Mouse (Mus musculus) liver, postnatal 0 days (tissue): ENCODE data around the gene Rcan1.

Experiments
- CTCF ChIP-seq: sonication (generic); IDR thresholded peaks from 2 replicates; pipeline ENCODE4 v1.5.1; 2016; ENCODE audit warnings: antibody characterized with exemption, low read depth
- EP300 ChIP-seq: IDR thresholded peaks from 2 replicates; pipeline ENCODE4 v1.6.1; 2016; ENCODE audit warnings: antibody characterized with exemption, low read depth, mild to moderate bottlenecking

GRCm38 (mm10) chr16:92398574-92399118 lies 72.0 kb downstream of the Rcan1 start:
- TF ChIP-seq CTCF (no peak), EP300 (no peak)
